Mouse (Mus musculus): Measurements from ENCODE around the gene Mgarp. TPM values are rescaled to one million over a fixed set of nuclear protein-coding genes. Genes with fewer than 3 reads are reported as not detected.

Mgarp gene
- polyA plus RNA-seq, 1 experiment from 2014 or later, result 21.1 TPM

- peak overlapping the region; percentile 99 for H3K4me3 ChIP-seq
- peak overlapping the region; percentile 100 for H3K27ac ChIP-seq
- WGBS, result under 1% methylated on average over 109 of the region's 113 CpGs
- H3K27me3 ChIP-seq (ENCODE audit: insufficient read depth, poor library complexity, severe bottlenecking), result no peaks in the 10 kb centered on the region
- DNase-seq (ENCODE audit: low spot score), result no peak
- H3K9me3 ChIP-seq, result no peaks in the 10 kb centered on the region
- no peaks in the 10 kb centered on the region for H3K36me3 ChIP-seq
- peaks cover 10% of the 10 kb centered on the region for H3K4me1 ChIP-seq
These were observed 56.6 kb downstream of the Mgarp start for GRCm38 (mm10) chr3:51339734-51340551.

- Histone ChIP-seq H3K9me3 (no peaks in the 10 kb centered on the region), H3K4me3 (peak overlapping the region; percentile 99), H3K27ac (peak overlapping the region; percentile 100), H3K27me3 (ENCODE audit: insufficient read depth, poor library complexity, severe bottlenecking) (no peaks in the 10 kb centered on the region), H3K4me1 (peaks cover 16% of the 10 kb centered on the region), H3K36me3 (no peaks in the 10 kb centered on the region)
- no peak for DNase-seq (ENCODE audit: low spot score)
- WGBS, result under 1% methylated on average over 9 of the region's 9 CpGs
These were observed 57.2 kb downstream of the Mgarp start for GRCm38 (mm10) chr3:51339378-51339733.

Other genes with a start within 250 kb of the Mgarp start
- 10.7 and 13.7 TPM in 2 replicates for gene Noct, start 172.3 kb downstream of the Mgarp start, polyA plus RNA-seq (2016; fragmentation: Nextera tagmentation; extraction: Ambion mirVana)
- 40.1 and 43.5 TPM in 2 replicates for gene Elf2, start 56.1 kb downstream of the Mgarp start, polyA plus RNA-seq (2016; fragmentation: Nextera tagmentation; extraction: Ambion mirVana)
- gene Ndufc1, start 12.2 kb upstream of the Mgarp start, polyA plus RNA-seq (2016; fragmentation: Nextera tagmentation; extraction: Ambion mirVana), result 874 and 1,125 TPM in 2 replicates
- gene Naa15, start 18.4 kb upstream of the Mgarp start, polyA plus RNA-seq (2016; fragmentation: Nextera tagmentation; extraction: Ambion mirVana), result 52.2 and 58.3 TPM in 2 replicates
- gene Rab33b, start 87.2 kb upstream of the Mgarp start, polyA plus RNA-seq (2016; fragmentation: Nextera tagmentation; extraction: Ambion mirVana), result 15.6 and 16.3 TPM in 2 replicates
- gene Setd7, start 164.1 kb upstream of the Mgarp start, polyA plus RNA-seq (2016; fragmentation: Nextera tagmentation; extraction: Ambion mirVana), result 3.6 and 3.9 TPM in 2 replicates